Mouse (Mus musculus) left cerebral cortex, adult 8-10 months (tissue): ENCODE measurements at regions not wholly inside any gene's neighbourhood (a gene's known extent, or its start where the extent isn't known, plus 50 kb on each side); places are given as distances from the start of the nearest gene placed in this dataset.
A peak's percentile ranks its signal among the peaks of the same experiment; 100 is the strongest.

Experiments
- DNase-seq, 2 experiments: peaks; one replicate each; pipeline ENCODE4 v3.0.0; 2022; ENCODE audit warnings: low spot score in 2 of 2

- DNase-seq: no peak
These were observed 164.0 kb downstream of the Dyrk2 start for GRCm38 (mm10) chr10:118706020-118706419.

GRCm38 (mm10) chr10:118709718-118710117 is 160.3 kb downstream of the Dyrk2 start:
- no peak for DNase-seq

- peak in 1 of 2 experiments; percentile 27 for DNase-seq
These were observed 158.5 kb downstream of the Dyrk2 start for GRCm38 (mm10) chr10:118711529-118711928.

- DNase-seq: no peak
These were observed 158.1 kb downstream of the Dyrk2 start for GRCm38 (mm10) chr10:118711951-118712350.

GRCm38 (mm10) chr10:118712951-118713350 is 157.1 kb downstream of the Dyrk2 start:
- no peak for DNase-seq

GRCm38 (mm10) chr10:118714179-118714581 is 155.8 kb downstream of the Dyrk2 start:
- peak in 1 of 2 experiments; percentile 23 for DNase-seq

GRCm38 (mm10) chr10:118714595-118714994 is 155.4 kb downstream of the Dyrk2 start:
- DNase-seq: no peak

GRCm38 (mm10) chr10:118720630-118721029 is 149.4 kb downstream of the Dyrk2 start:
- DNase-seq: no peak

GRCm38 (mm10) chr10:118722132-118722551 is 147.9 kb downstream of the Dyrk2 start:
- no peak for DNase-seq

- no peak for DNase-seq
These were observed 147.3 kb downstream of the Dyrk2 start for GRCm38 (mm10) chr10:118722671-118723070.

- no peak for DNase-seq
These were observed 133.9 kb downstream of the Dyrk2 start for GRCm38 (mm10) chr10:118736093-118736492.

- no peak for DNase-seq
These were observed 132.9 kb downstream of the Dyrk2 start for GRCm38 (mm10) chr10:118737064-118737463.

GRCm38 (mm10) chr10:118739849-118740481 is 130.0 kb downstream of the Dyrk2 start:
- DNase-seq: no peak

GRCm38 (mm10) chr10:118743831-118744230 is 126.2 kb downstream of the Dyrk2 start:
- peak in 1 of 2 experiments; percentile 69 for DNase-seq

- DNase-seq: peak; percentile 26 to 30
These were observed 123.2 kb downstream of the Dyrk2 start for GRCm38 (mm10) chr10:118746719-118747395.

GRCm38 (mm10) chr10:118749039-118749438 is 121.0 kb downstream of the Dyrk2 start:
- DNase-seq: no peak

GRCm38 (mm10) chr10:118749756-118750155 is 120.3 kb downstream of the Dyrk2 start:
- no peak for DNase-seq

- no peak for DNase-seq
These were observed 118.9 kb downstream of the Dyrk2 start for GRCm38 (mm10) chr10:118751110-118751509.

GRCm38 (mm10) chr10:118753061-118753775 is 116.8 kb downstream of the Dyrk2 start:
- no peak for DNase-seq

GRCm38 (mm10) chr10:118754791-118755190 is 115.2 kb downstream of the Dyrk2 start:
- DNase-seq: no peak

GRCm38 (mm10) chr10:118758825-118759471 is 111.1 kb downstream of the Dyrk2 start:
- DNase-seq: no peak

GRCm38 (mm10) chr10:118760441-118760840 is 109.6 kb downstream of the Dyrk2 start:
- no peak for DNase-seq
